In the genomic region with DNA sequence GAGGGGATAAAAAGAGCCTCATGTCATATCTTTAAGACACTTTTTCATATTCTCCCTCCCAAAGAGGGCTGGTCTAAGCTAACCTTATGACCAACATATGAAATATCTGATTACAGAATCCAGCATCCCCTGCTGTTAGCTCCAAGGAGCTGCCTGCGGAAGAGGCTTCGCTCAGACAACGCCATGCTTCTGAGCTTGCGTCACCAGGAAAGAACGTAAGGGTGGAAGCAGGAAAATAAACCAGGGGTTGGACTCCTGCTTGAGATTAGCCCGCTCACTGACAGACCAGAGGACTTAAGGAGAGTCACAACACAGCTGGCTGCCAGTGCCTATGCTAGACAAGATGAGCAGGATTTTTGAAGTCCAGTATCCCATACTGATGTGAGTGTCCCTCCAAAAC, we compare ENCODE assay signal across 14 mouse cellular contexts.
DNase-seq lines count a peak whose midpoint lies in the region; ATAC-seq and TF ChIP-seq lines count a peak whose summit lies in the region.
"Had no signal": no experiment of that assay in that cellular context is flagged by ENCODE, and none has a peak within 500 bp of the region (broad histone marks: within the 10 kb centered on the region; RNA-seq: fewer than 3 reads in every experiment).

No protein-coding gene starts in this region.

- H3K4me2 ChIP-seq in embryonic facial prominence, embryonic 12.5 days (replicated peaks): no peak overlapping the region
- no peak overlapping the region for H3K4me2 ChIP-seq in heart, embryonic 15.5 days
- H3K4me2 ChIP-seq in lung, embryonic 16.5 days (ENCODE audit: low read depth, low read length): no peak overlapping the region
- H3K4me2 ChIP-seq in midbrain, embryonic 11.5 days: no peak overlapping the region
- H3K4me2 ChIP-seq: liver, embryonic 12.5 days had no signal

- no peak for TF ChIP-seq POLR2A in brain, embryonic 14.5 days (IDR thresholded peaks at IDR 0.05; ENCODE audit: borderline replicate concordance, extremely low read depth, insufficient read depth, insufficient read length, poor library complexity, severe bottlenecking)

- WGBS in embryonic facial prominence, embryonic 12.5 days: 64% methylated on average over 6 of the region's 6 CpGs
- WGBS in embryonic facial prominence, embryonic 10.5 days: 73% methylated on average over 6 of the region's 6 CpGs
- 44% methylated on average over 6 of the region's 6 CpGs for WGBS in heart, embryonic 15.5 days
- 19% methylated on average over 6 of the region's 6 CpGs for WGBS in lung, embryonic 16.5 days
- WGBS in midbrain, embryonic 11.5 days: 70% methylated on average over 6 of the region's 6 CpGs

- no peaks in the 10 kb centered on the region for H3K36me3 ChIP-seq in embryonic facial prominence, embryonic 12.5 days
- H3K36me3 ChIP-seq in embryonic facial prominence, embryonic 10.5 days (replicated peaks): no peaks in the 10 kb centered on the region
- H3K36me3 ChIP-seq in heart, embryonic 15.5 days: no peaks in the 10 kb centered on the region
- no peaks in the 10 kb centered on the region for H3K36me3 ChIP-seq in lung, embryonic 16.5 days (ENCODE audit: control insufficient read depth, insufficient read depth, low read length)
- H3K36me3 ChIP-seq in midbrain, embryonic 11.5 days (ENCODE audit: control insufficient read depth, insufficient read depth, low read length): no peaks in the 10 kb centered on the region
- H3K36me3 ChIP-seq: liver, embryonic 12.5 days had no signal

- H3K27ac ChIP-seq in embryonic facial prominence, embryonic 12.5 days: 0 out of 2 replicates have a peak overlapping the region, but pooled peaks have one; percentile 46
- H3K27ac ChIP-seq in embryonic facial prominence, embryonic 10.5 days (replicated peaks): no peak overlapping the region
- H3K27ac ChIP-seq in heart, embryonic 15.5 days: peak overlapping the region; percentile 64
- H3K27ac ChIP-seq in lung, embryonic 16.5 days (ENCODE audit: low read length): peak overlapping the region; percentile 83
- no peak overlapping the region for H3K27ac ChIP-seq in midbrain, embryonic 11.5 days (ENCODE audit: low read depth, low read length)
- H3K27ac ChIP-seq: liver, embryonic 12.5 days had no signal

- peaks cover 11% of the 10 kb centered on the region for H3K4me1 ChIP-seq in embryonic facial prominence, embryonic 12.5 days
- H3K4me1 ChIP-seq in embryonic facial prominence, embryonic 10.5 days: peaks cover 28% of the 10 kb centered on the region
- H3K4me1 ChIP-seq in heart, embryonic 15.5 days (replicated peaks): peaks cover 59% of the 10 kb centered on the region
- peaks cover 31% of the 10 kb centered on the region for H3K4me1 ChIP-seq in lung, embryonic 16.5 days (replicated peaks; ENCODE audit: control insufficient read depth, insufficient read depth, low read length)
- H3K4me1 ChIP-seq in midbrain, embryonic 11.5 days (ENCODE audit: control insufficient read depth, insufficient read depth, low read length): no peaks in the 10 kb centered on the region

- no peak overlapping the region for H3K4me3 ChIP-seq in embryonic facial prominence, embryonic 12.5 days
- no peak overlapping the region for H3K4me3 ChIP-seq in embryonic facial prominence, embryonic 10.5 days
- no peak overlapping the region for H3K4me3 ChIP-seq in heart, embryonic 15.5 days
- H3K4me3 ChIP-seq in lung, embryonic 16.5 days (ENCODE audit: low read length): no peak overlapping the region
- H3K4me3 ChIP-seq in midbrain, embryonic 11.5 days (ENCODE audit: low read depth, low read length): no peak overlapping the region
- H3K4me3 ChIP-seq: erythroblast, embryonic 14.5 days; liver, embryonic 12.5 days had no signal

- TF ChIP-seq CTCF in brain, embryonic 14.5 days (IDR thresholded peaks at IDR 0.05; ENCODE audit: borderline replicate concordance, extremely low read depth, insufficient read depth, insufficient read length): no peak

- no peak for ATAC-seq in embryonic facial prominence, embryonic 12.5 days (ENCODE audit: insufficient number of reproducible peaks, insufficient read depth, low FRiP score, low TSS enrichment)
- ATAC-seq in heart, embryonic 15.5 days (replicated peaks; ENCODE audit: insufficient number of reproducible peaks, insufficient read depth, low FRiP score, low read depth): 0 out of 2 replicates have a peak, but pooled peaks have one; percentile 32
- ATAC-seq in lung, embryonic 16.5 days (ENCODE audit: low read depth): peak; percentile 32; the same call in 1 of the 2 replicates
- no peak for ATAC-seq in megakaryocyte-erythroid progenitor cell, adult 5-6 weeks (replicated peaks; ENCODE audit: low FRiP score, low TSS enrichment, poor library complexity, severe bottlenecking)
- no peak for ATAC-seq in midbrain, embryonic 11.5 days (ENCODE audit: low FRiP score)
- ATAC-seq: hindbrain, embryonic 16.5 days; liver, embryonic 12.5 days had no signal

- no peak overlapping the region for H3K9ac ChIP-seq in embryonic facial prominence, embryonic 12.5 days
- H3K9ac ChIP-seq in heart, embryonic 15.5 days: no peak overlapping the region
- H3K9ac ChIP-seq in lung, embryonic 16.5 days (ENCODE audit: low read length): no peak overlapping the region; the same call in 1 of the 2 replicates
- no peak overlapping the region for H3K9ac ChIP-seq in midbrain, embryonic 11.5 days (ENCODE audit: low read length)
- H3K9ac ChIP-seq: liver, embryonic 12.5 days had no signal

- no peak for DNase-seq in embryonic facial prominence, embryonic 10.5 days (ENCODE audit: low spot score)
- DNase-seq in brain, embryonic 14.5 days (ENCODE audit: low read depth): peak; percentile 27
- no peak for DNase-seq in thymus, postnatal 25 days
- DNase-seq in midbrain, embryonic 11.5 days (ENCODE audit: low spot score, missing footprints): no peak
- DNase-seq: adrenal gland, postnatal 10 days; cerebellum, adult 11-12 months; layer of hippocampus, adult 9-11 months had no signal

- H3K27me3 ChIP-seq in embryonic facial prominence, embryonic 12.5 days: no peaks in the 10 kb centered on the region
- H3K27me3 ChIP-seq in embryonic facial prominence, embryonic 10.5 days (replicated peaks; ENCODE audit: low read depth, poor library complexity, severe bottlenecking): no peaks in the 10 kb centered on the region
- H3K27me3 ChIP-seq in heart, embryonic 15.5 days: no peaks in the 10 kb centered on the region
- H3K27me3 ChIP-seq in lung, embryonic 16.5 days (ENCODE audit: control insufficient read depth, insufficient read depth, low read depth, low read length): no peaks in the 10 kb centered on the region
- no peaks in the 10 kb centered on the region for H3K27me3 ChIP-seq in midbrain, embryonic 11.5 days (ENCODE audit: control insufficient read depth, insufficient read depth, low read length)
- H3K27me3 ChIP-seq: liver, embryonic 12.5 days had no signal

- no peaks in the 10 kb centered on the region for H3K9me3 ChIP-seq in embryonic facial prominence, embryonic 12.5 days
- no peaks in the 10 kb centered on the region for H3K9me3 ChIP-seq in embryonic facial prominence, embryonic 10.5 days
- no peaks in the 10 kb centered on the region for H3K9me3 ChIP-seq in heart, embryonic 15.5 days (replicated peaks)
- no peaks in the 10 kb centered on the region for H3K9me3 ChIP-seq in lung, embryonic 16.5 days (ENCODE audit: control insufficient read depth, low read length)
- H3K9me3 ChIP-seq in midbrain, embryonic 11.5 days (ENCODE audit: control insufficient read depth, low read length): no peaks in the 10 kb centered on the region
- H3K9me3 ChIP-seq: liver, embryonic 12.5 days had no signal

Comparison
In these comparisons a context has a peak if more than half of its experiments do, and no peak if none do; other contexts are left out.
1. H3K27ac ChIP-seq: peak in embryonic facial prominence, embryonic 12.5 days (single experiment), heart, embryonic 15.5 days (single experiment) and lung, embryonic 16.5 days (single experiment); none in embryonic facial prominence, embryonic 10.5 days (single experiment) and midbrain, embryonic 11.5 days (single experiment).
2. ATAC-seq: peak in heart, embryonic 15.5 days (single experiment) and lung, embryonic 16.5 days (single experiment); none in embryonic facial prominence, embryonic 12.5 days (single experiment), megakaryocyte-erythroid progenitor cell, adult 5-6 weeks (single experiment) and midbrain, embryonic 11.5 days (single experiment).